Mouse (Mus musculus): ENCODE results near the gene Tmem120a. TPM values are rescaled to one million over a fixed set of nuclear protein-coding genes. Genes with fewer than 3 reads are reported as not detected.

Gene Tmem120a
- polyA plus RNA-seq, 1 experiment from 2014 or later: 49.5 TPM

DNA sequence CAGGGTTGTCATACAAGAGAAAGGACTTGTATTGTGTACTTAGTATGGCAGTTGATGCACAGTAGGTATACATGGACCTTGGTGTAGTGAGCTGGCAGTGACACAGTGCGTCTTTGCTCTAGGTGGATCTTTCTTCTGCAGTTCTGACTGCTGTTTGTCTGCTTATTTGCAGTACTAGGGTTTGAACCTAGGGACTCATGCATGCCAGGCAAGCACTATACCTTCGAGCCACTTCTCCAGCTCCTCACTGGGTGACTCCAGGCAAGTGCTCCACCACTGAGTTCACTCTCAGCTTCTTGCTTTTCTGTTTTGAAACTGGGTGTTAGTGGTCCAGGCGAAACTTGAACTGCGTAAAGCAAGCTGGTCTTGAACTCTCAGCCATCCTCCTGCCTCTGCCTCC lies 42.6 kb downstream of the Tmem120a start:
- no peak overlapping the region for H3K4me2 ChIP-seq (ENCODE audit: low read depth, severe bottlenecking)
- 97% methylated on average over 4 of the region's 4 CpGs for WGBS
- H3K9ac ChIP-seq (ENCODE audit: low read length): no peak overlapping the region
- H3K4me1 ChIP-seq (ENCODE audit: control insufficient read depth, insufficient read depth, low read length): no peaks in the 10 kb centered on the region
- no peaks in the 10 kb centered on the region for H3K9me3 ChIP-seq (ENCODE audit: control insufficient read depth, low read length)
- no peak overlapping the region for H3K27ac ChIP-seq (replicated peaks; ENCODE audit: low read depth, low read length)
- peaks cover 2% of the 10 kb centered on the region; the same call in 1 of the 2 replicates for H3K36me3 ChIP-seq (ENCODE audit: control insufficient read depth, insufficient read depth, low read length)
- H3K4me3 ChIP-seq (ENCODE audit: low read depth, low read length): no peak overlapping the region
- ATAC-seq (ENCODE audit: insufficient number of reproducible peaks, low FRiP score, low TSS enrichment, low read depth) (no peak), DNase-seq (ENCODE audit: low spot score) (no peak)
- H3K27me3 ChIP-seq (ENCODE audit: control insufficient read depth, insufficient read depth, low read length): no peaks in the 10 kb centered on the region

DNA sequence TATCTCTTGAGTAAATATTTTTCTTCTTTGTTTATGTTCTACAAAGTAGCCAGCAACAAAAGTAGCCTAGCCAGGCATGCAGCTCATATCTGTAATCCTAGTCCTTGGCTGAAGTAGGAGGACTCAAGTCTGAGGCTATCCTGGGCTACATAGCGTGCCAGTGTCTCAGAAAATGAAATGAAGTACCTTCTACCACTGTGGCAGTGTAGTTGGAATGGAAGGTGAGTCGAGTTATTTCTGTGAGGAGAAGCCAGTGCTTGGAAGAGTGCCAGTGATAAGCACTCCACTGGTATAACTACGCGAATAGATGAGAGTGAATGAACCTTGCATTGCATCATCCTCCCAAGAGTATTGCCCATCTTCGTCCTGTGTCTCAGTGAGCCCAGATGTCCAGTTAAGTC lies 46.5 kb downstream of the Tmem120a start:
- H3K4me2 ChIP-seq (ENCODE audit: low read depth, severe bottlenecking): no peak overlapping the region
- H3K27ac ChIP-seq (replicated peaks; ENCODE audit: low read depth, low read length): no peak overlapping the region
- peaks cover 2% of the 10 kb centered on the region; the same call in 1 of the 2 replicates for H3K4me1 ChIP-seq (ENCODE audit: control insufficient read depth, insufficient read depth, low read length)
- no peak for ATAC-seq (ENCODE audit: insufficient number of reproducible peaks, low FRiP score, low TSS enrichment, low read depth)
- no peak for DNase-seq (ENCODE audit: low spot score)
- peaks cover 2% of the 10 kb centered on the region; the same call in 1 of the 2 replicates for H3K36me3 ChIP-seq (ENCODE audit: control insufficient read depth, insufficient read depth, low read length)
- no peaks in the 10 kb centered on the region for H3K9me3 ChIP-seq (ENCODE audit: control insufficient read depth, low read length)
- no peak overlapping the region for H3K9ac ChIP-seq (ENCODE audit: low read length)
- 90% methylated on average over 5 of the region's 5 CpGs for WGBS
- no peaks in the 10 kb centered on the region for H3K27me3 ChIP-seq (ENCODE audit: control insufficient read depth, insufficient read depth, low read length)
- no peak overlapping the region for H3K4me3 ChIP-seq (ENCODE audit: low read depth, low read length)

DNA sequence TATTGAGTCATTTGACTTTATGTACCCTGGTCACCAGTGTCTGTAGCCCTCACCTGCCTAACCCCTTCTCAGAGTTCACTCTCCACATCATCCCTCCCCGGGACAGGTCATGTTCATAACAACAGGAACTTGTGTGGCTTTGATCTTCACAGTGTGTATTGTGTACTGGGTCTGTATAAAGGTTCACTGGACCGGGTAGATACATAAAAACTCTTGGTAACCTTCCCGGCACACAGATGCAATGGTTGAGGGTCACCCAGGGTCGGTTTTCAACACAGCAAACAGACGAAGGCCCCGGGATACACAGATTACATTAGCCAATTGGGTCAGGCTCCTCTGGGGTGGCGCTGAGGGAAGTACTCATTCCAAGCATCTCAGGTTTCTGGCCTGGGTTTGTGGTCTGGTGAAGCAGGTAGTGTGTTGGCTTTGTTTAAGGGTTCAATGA lies 48.9 kb downstream of the Tmem120a start:
- DNase-seq (ENCODE audit: low spot score): no peak
- Histone ChIP-seq H3K4me1 (ENCODE audit: control insufficient read depth, insufficient read depth, low read length) (peaks cover 4% of the 10 kb centered on the region; the same call in 1 of the 2 replicates), H3K27me3 (ENCODE audit: control insufficient read depth, insufficient read depth, low read length) (no peaks in the 10 kb centered on the region), H3K27ac (replicated peaks; ENCODE audit: low read depth, low read length) (0 out of 2 replicates have a peak overlapping the region, but pooled peaks have one; percentile 21), H3K9me3 (ENCODE audit: control insufficient read depth, low read length) (no peaks in the 10 kb centered on the region), H3K4me2 (ENCODE audit: low read depth, severe bottlenecking) (no peak overlapping the region), H3K4me3 (ENCODE audit: low read depth, low read length) (no peak overlapping the region), H3K36me3 (ENCODE audit: control insufficient read depth, insufficient read depth, low read length) (peaks cover 2% of the 10 kb centered on the region; the same call in 1 of the 2 replicates), H3K9ac (ENCODE audit: low read length) (no peak overlapping the region)
- no peak for ATAC-seq (ENCODE audit: insufficient number of reproducible peaks, low FRiP score, low TSS enrichment, low read depth)
- WGBS: 58% methylated on average over 7 of the region's 7 CpGs

DNA sequence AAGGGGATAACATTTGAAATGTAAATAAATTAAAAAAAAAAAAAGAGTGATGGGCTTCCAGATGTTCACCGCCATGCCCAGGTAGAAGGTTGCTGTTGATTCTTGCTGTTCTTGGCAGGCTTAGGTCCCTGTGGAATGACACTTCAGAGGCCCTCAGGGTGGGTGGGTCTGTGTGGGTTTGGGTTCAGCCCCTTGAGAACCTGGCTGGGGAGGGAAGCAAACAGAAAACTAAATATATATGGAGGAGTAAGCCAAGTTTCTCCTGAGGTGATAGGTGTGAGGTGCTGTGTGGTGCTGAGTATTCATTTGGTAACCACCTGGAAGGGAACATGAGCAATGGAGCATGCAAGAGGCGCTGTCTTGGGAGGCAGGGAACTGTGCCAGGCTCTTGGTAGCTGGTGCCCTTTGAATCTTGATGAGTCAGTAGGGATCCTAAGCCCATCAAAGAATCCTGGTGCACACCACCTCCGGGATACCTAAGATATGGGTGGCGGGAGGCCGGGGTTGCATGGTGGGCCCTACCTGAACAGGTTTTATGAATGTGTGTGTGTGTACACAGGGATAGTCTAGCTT lies 50.9 kb downstream of the Tmem120a start:
- Histone ChIP-seq H3K4me1 (ENCODE audit: control insufficient read depth, insufficient read depth, low read length) (peaks cover 10% of the 10 kb centered on the region), H3K9ac (ENCODE audit: low read length) (no peak overlapping the region), H3K27ac (replicated peaks; ENCODE audit: low read depth, low read length) (no peak overlapping the region), H3K27me3 (ENCODE audit: control insufficient read depth, insufficient read depth, low read length) (no peaks in the 10 kb centered on the region), H3K36me3 (ENCODE audit: control insufficient read depth, insufficient read depth, low read length) (no peaks in the 10 kb centered on the region), H3K4me2 (ENCODE audit: low read depth, severe bottlenecking) (no peak overlapping the region), H3K9me3 (ENCODE audit: control insufficient read depth, low read length) (no peaks in the 10 kb centered on the region), H3K4me3 (ENCODE audit: low read depth, low read length) (no peak overlapping the region)
- 97% methylated on average over 5 of the region's 5 CpGs for WGBS
- DNase-seq (ENCODE audit: low spot score): no peak
- no peak for ATAC-seq (ENCODE audit: insufficient number of reproducible peaks, low FRiP score, low TSS enrichment, low read depth)

DNA sequence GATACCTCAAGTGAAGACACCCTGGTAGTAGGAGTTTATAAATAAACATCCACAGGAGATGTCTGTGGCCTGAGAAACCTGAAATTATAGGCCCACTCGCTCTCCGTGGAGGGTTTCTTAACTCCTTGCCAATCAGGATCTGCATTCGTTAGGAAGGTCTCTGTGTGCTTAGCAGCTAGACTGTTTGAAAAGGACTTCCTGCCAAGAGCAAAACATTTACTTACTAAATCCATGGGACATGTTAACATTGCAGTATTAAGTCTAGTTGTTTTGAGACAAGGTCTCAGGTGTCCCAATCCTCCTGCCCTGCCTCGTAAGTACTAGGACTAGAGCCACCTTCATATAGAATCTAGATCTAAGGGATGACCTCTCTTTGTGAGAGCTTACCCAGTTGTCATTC lies 53.0 kb downstream of the Tmem120a start:
- Histone ChIP-seq H3K9ac (ENCODE audit: low read length) (no peak overlapping the region), H3K9me3 (ENCODE audit: control insufficient read depth, low read length) (no peaks in the 10 kb centered on the region), H3K27ac (replicated peaks; ENCODE audit: low read depth, low read length) (no peak overlapping the region), H3K4me3 (ENCODE audit: low read depth, low read length) (no peak overlapping the region), H3K4me2 (ENCODE audit: low read depth, severe bottlenecking) (no peak overlapping the region), H3K27me3 (ENCODE audit: control insufficient read depth, insufficient read depth, low read length) (no peaks in the 10 kb centered on the region), H3K4me1 (ENCODE audit: control insufficient read depth, insufficient read depth, low read length) (peaks cover 10% of the 10 kb centered on the region), H3K36me3 (ENCODE audit: control insufficient read depth, insufficient read depth, low read length) (no peaks in the 10 kb centered on the region)
- no peak for DNase-seq (ENCODE audit: low spot score)
- ATAC-seq (ENCODE audit: insufficient number of reproducible peaks, low FRiP score, low TSS enrichment, low read depth): no peak
- 92% methylated on average over 4 of the region's 4 CpGs for WGBS

DNA sequence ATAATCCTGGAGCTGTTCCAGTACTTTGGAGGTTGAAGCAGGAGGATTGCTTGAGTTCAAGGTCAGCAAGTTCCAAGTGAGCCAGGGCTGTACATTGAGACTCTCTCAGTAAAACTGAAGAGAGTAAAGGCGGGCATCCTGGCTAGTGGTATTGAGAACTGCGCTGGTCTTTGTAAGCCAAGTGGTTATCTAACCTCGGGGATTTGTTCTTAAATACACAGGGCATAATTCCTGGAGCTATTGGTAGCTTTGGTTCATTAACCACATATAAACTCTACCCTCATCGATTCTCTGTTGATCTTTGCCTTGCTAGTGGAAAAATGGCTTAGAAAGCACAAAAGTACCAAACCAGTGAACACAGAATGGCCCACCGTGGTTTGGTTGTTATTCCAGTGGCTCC lies 53.8 kb downstream of the Tmem120a start:
- Histone ChIP-seq H3K4me2 (ENCODE audit: low read depth, severe bottlenecking) (peak overlapping the region; percentile 97), H3K4me1 (ENCODE audit: control insufficient read depth, insufficient read depth, low read length) (peaks cover 10% of the 10 kb centered on the region), H3K4me3 (ENCODE audit: low read depth, low read length) (no peak overlapping the region; the same call in 1 of the 2 replicates), H3K36me3 (ENCODE audit: control insufficient read depth, insufficient read depth, low read length) (no peaks in the 10 kb centered on the region), H3K9ac (ENCODE audit: low read length) (no peak overlapping the region), H3K27me3 (ENCODE audit: control insufficient read depth, insufficient read depth, low read length) (no peaks in the 10 kb centered on the region), H3K27ac (replicated peaks; ENCODE audit: low read depth, low read length) (no peak overlapping the region), H3K9me3 (ENCODE audit: control insufficient read depth, low read length) (no peaks in the 10 kb centered on the region)
- no peak for DNase-seq (ENCODE audit: low spot score)
- WGBS: 92% methylated on average over 5 of the region's 5 CpGs
- no peak for ATAC-seq (ENCODE audit: insufficient number of reproducible peaks, low FRiP score, low TSS enrichment, low read depth)

Small RNAs within 50 kb of the gene (microRNA-seq; reads per million reads assigned to microRNA genes)
- not detected for gene Mir7034

Other genes starting within 250 kb of the Tmem120a start
- 35.2 and 39.4 TPM in 2 replicates for gene Hip1, start 199.3 kb downstream of the Tmem120a start, polyA plus RNA-seq (2014; fragmentation: Nextera tagmentation; extraction: Ambion mirVana)
- gene Ccl26, start 180.9 kb downstream of the Tmem120a start, polyA plus RNA-seq (2014; fragmentation: Nextera tagmentation; extraction: Ambion mirVana): not detected in 2 replicates
- 0.37 and 1.3 TPM in 2 replicates for gene Ccl24, start 171.4 kb downstream of the Tmem120a start, polyA plus RNA-seq (2014; fragmentation: Nextera tagmentation; extraction: Ambion mirVana)
- 55.3 and 56.6 TPM in 2 replicates for gene Rhbdd2, start 111.8 kb downstream of the Tmem120a start, polyA plus RNA-seq (2014; fragmentation: Nextera tagmentation; extraction: Ambion mirVana)
- 111 and 121 TPM in 2 replicates for gene Por, start 74.4 kb downstream of the Tmem120a start, polyA plus RNA-seq (2014; fragmentation: Nextera tagmentation; extraction: Ambion mirVana)
- 0.40 TPM in 1 of 2 replicates, not detected in the other for gene Styxl1, start 33.9 kb upstream of the Tmem120a start, polyA plus RNA-seq (2014; fragmentation: Nextera tagmentation; extraction: Ambion mirVana)
- gene Mdh2, start 34.0 kb upstream of the Tmem120a start, polyA plus RNA-seq (2014; fragmentation: Nextera tagmentation; extraction: Ambion mirVana): 550 and 569 TPM in 2 replicates
- not detected in 2 replicates for gene Srrm3, start 62.4 kb upstream of the Tmem120a start, polyA plus RNA-seq (2014; fragmentation: Nextera tagmentation; extraction: Ambion mirVana)
- 30.7 and 35.4 TPM in 2 replicates for gene Hspb1, start 143.5 kb upstream of the Tmem120a start, polyA plus RNA-seq (2014; fragmentation: Nextera tagmentation; extraction: Ambion mirVana)
- 98.2 and 105 TPM in 2 replicates for gene Ywhag, start 190.2 kb upstream of the Tmem120a start, polyA plus RNA-seq (2014; fragmentation: Nextera tagmentation; extraction: Ambion mirVana)
- 4.6 and 5.7 TPM in 2 replicates for gene Ssc4d, start 230.1 kb upstream of the Tmem120a start, polyA plus RNA-seq (2014; fragmentation: Nextera tagmentation; extraction: Ambion mirVana)
- not detected in 2 replicates for gene Zp3, start 235.7 kb upstream of the Tmem120a start, polyA plus RNA-seq (2014; fragmentation: Nextera tagmentation; extraction: Ambion mirVana)

Data from limb, embryonic 11.5 days (tissue).